ENCODE assay signal across 10 mouse cellular contexts in the genomic region with DNA sequence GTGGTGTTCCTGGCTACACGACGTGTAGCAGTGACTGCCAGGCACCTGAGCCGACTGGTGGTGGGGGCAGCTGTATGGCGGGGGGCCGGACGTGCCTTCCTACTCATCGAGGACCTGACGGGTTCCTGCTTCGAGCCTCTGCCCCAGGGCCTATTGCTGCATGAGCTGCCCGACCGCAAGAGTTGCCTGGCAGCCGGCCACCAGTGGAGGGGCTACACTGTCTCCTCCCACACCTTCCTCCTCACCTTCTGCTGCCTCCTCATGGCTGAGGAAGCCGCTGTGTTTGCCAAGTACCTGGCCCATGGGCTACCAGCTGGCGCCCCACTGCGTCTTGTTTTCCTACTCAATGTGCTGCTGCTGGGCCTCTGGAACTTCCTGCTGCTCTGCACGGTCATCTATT. TPM values are rescaled to one million over a fixed set of nuclear protein-coding genes. Genes with fewer than 3 reads are reported as not detected.
DNase-seq lines count a peak whose midpoint lies in the region; ATAC-seq and TF ChIP-seq lines count a peak whose summit lies in the region.
"Had no signal": no experiment of that assay in that cellular context is flagged by ENCODE, and none has a peak within 500 bp of the region (broad histone marks: within the 10 kb centered on the region; RNA-seq: fewer than 3 reads in every experiment).

No protein-coding gene starts in this region.

- 56% methylated on average over 16 of the region's 16 CpGs for WGBS in heart, embryonic 10.5 days
- WGBS in heart, embryonic 11.5 days (ENCODE audit: insufficient replicate concordance) = 61% methylated on average over 16 of the region's 16 CpGs
- whole genome bisulfite sequencing in lung, embryonic 14.5 days = 61% methylated on average over 16 of the region's 16 CpGs
- whole genome bisulfite sequencing in midbrain, embryonic 16.5 days = 83% methylated on average over 16 of the region's 16 CpGs
- WGBS in hindbrain, embryonic 16.5 days = 77% methylated on average over 16 of the region's 16 CpGs

- no peak for TF ChIP-seq CTCF in ES-Bruce4 (IDR thresholded peaks at IDR 0.05; ENCODE audit: low read depth, low read length)
- TF ChIP-seq CTCF in lung, embryonic 14.5 days (IDR thresholded peaks at IDR 0.05; ENCODE audit: low read depth) = no peak

- peaks cover 19% of the 10 kb centered on the region for H3K36me3 ChIP-seq in heart, embryonic 10.5 days
- H3K36me3 ChIP-seq in ES-Bruce4 (ENCODE audit: control insufficient read depth, insufficient read depth, low read length, poor library complexity, severe bottlenecking) = peaks cover 8% of the 10 kb centered on the region
- H3K36me3 ChIP-seq in heart, embryonic 11.5 days (ENCODE audit: control insufficient read depth, insufficient read depth, low read length) = peaks cover 9% of the 10 kb centered on the region; the same call in 1 of the 2 replicates
- H3K36me3 ChIP-seq in lung, embryonic 14.5 days (ENCODE audit: insufficient read depth) = peaks cover 16% of the 10 kb centered on the region
- H3K36me3 ChIP-seq in midbrain, embryonic 16.5 days (ENCODE audit: control insufficient read depth, insufficient read depth, low read length) = no peaks in the 10 kb centered on the region
- H3K36me3 ChIP-seq in hindbrain, embryonic 16.5 days (ENCODE audit: control insufficient read depth, insufficient read depth, low read length) = peaks cover 6% of the 10 kb centered on the region

- peaks cover 44% of the 10 kb centered on the region for H3K4me1 ChIP-seq in heart, embryonic 10.5 days
- H3K4me1 ChIP-seq in ES-Bruce4 (ENCODE audit: control insufficient read depth, insufficient read depth, low read length) = peaks cover 11% of the 10 kb centered on the region
- peaks cover 25% of the 10 kb centered on the region for H3K4me1 ChIP-seq in heart, embryonic 11.5 days (ENCODE audit: control insufficient read depth, insufficient read depth, low read length)
- 0 out of 2 replicates have a peak, but pooled peaks cover 6% of the 10 kb centered on the region for H3K4me1 ChIP-seq in lung, embryonic 14.5 days (ENCODE audit: insufficient read depth)
- peaks cover 9% of the 10 kb centered on the region for H3K4me1 ChIP-seq in midbrain, embryonic 16.5 days (ENCODE audit: control insufficient read depth, insufficient read depth, low read length)
- peaks cover 5% of the 10 kb centered on the region for H3K4me1 ChIP-seq in hindbrain, embryonic 16.5 days (ENCODE audit: control insufficient read depth, insufficient read depth, low read depth, low read length)

- DNase-seq in heart, embryonic 10.5 days (ENCODE audit: low spot score) = no peak
- DNase-seq in heart, adult 8-10 months (ENCODE audit: low spot score) = no peak
- DNase-seq in lung, embryonic 14.5 days = peak; percentile 18
- no peak for DNase-seq in adrenal gland, adult 8-10 months
- DNase-seq: adrenal gland, postnatal 10 days had no signal

- no peak for ATAC-seq in heart, embryonic 11.5 days (replicated peaks; ENCODE audit: insufficient number of reproducible peaks, low FRiP score, low TSS enrichment)
- ATAC-seq in lung, embryonic 14.5 days (ENCODE audit: insufficient read depth) = no peak
- ATAC-seq in midbrain, embryonic 16.5 days = no peak
- no peak for ATAC-seq in hindbrain, embryonic 16.5 days

- no peaks in the 10 kb centered on the region for H3K27me3 ChIP-seq in heart, embryonic 10.5 days (ENCODE audit: insufficient read depth, poor library complexity, severe bottlenecking)
- no peaks in the 10 kb centered on the region for H3K27me3 ChIP-seq in ES-Bruce4 (ENCODE audit: control insufficient read depth, insufficient read depth, low read length, poor library complexity, severe bottlenecking)
- no peaks in the 10 kb centered on the region for H3K27me3 ChIP-seq in heart, embryonic 11.5 days (ENCODE audit: control insufficient read depth, insufficient read depth, low read length)
- no peaks in the 10 kb centered on the region for H3K27me3 ChIP-seq in lung, embryonic 14.5 days (ENCODE audit: insufficient read depth, low read length)
- H3K27me3 ChIP-seq in midbrain, embryonic 16.5 days (ENCODE audit: control insufficient read depth, insufficient read depth, low read depth, low read length) = no peaks in the 10 kb centered on the region
- no peaks in the 10 kb centered on the region for H3K27me3 ChIP-seq in hindbrain, embryonic 16.5 days (replicated peaks; ENCODE audit: control insufficient read depth, insufficient read depth, low read length)

- peak overlapping the region; percentile 68 for H3K4me2 ChIP-seq in heart, embryonic 11.5 days
- no peak overlapping the region for H3K4me2 ChIP-seq in lung, embryonic 14.5 days
- no peak overlapping the region for H3K4me2 ChIP-seq in midbrain, embryonic 16.5 days (ENCODE audit: low read length)
- H3K4me2 ChIP-seq in hindbrain, embryonic 16.5 days (ENCODE audit: low read length) = no peak overlapping the region

- peak overlapping the region; percentile 93 for H3K27ac ChIP-seq in heart, embryonic 10.5 days
- H3K27ac ChIP-seq in ES-Bruce4 (ENCODE audit: insufficient read depth, low read length) = no peak overlapping the region
- peak overlapping the region; percentile 98 for H3K27ac ChIP-seq in heart, embryonic 11.5 days (ENCODE audit: low read depth, low read length)
- no peak overlapping the region for H3K27ac ChIP-seq in lung, embryonic 14.5 days (ENCODE audit: low read depth)
- H3K27ac ChIP-seq in midbrain, embryonic 16.5 days (ENCODE audit: low read length) = no peak overlapping the region
- no peak overlapping the region for H3K27ac ChIP-seq in hindbrain, embryonic 16.5 days (ENCODE audit: low read depth, low read length)
- H3K27ac ChIP-seq: left cerebral cortex, adult 2 months had no signal

- H3K9ac ChIP-seq in ES-Bruce4 (ENCODE audit: low read depth, poor library complexity, severe bottlenecking) = peak overlapping the region; percentile 46
- peak overlapping the region; percentile 81 for H3K9ac ChIP-seq in heart, embryonic 11.5 days (ENCODE audit: low read depth, low read length)
- H3K9ac ChIP-seq in lung, embryonic 14.5 days = no peak overlapping the region
- H3K9ac ChIP-seq in midbrain, embryonic 16.5 days (ENCODE audit: low read depth, low read length) = no peak overlapping the region
- H3K9ac ChIP-seq in hindbrain, embryonic 16.5 days (ENCODE audit: low read depth, low read length) = no peak overlapping the region

- H3K9me3 ChIP-seq in heart, embryonic 10.5 days = no peaks in the 10 kb centered on the region
- H3K9me3 ChIP-seq in ES-Bruce4 (replicated peaks; ENCODE audit: control insufficient read depth, insufficient read depth, low read length, poor library complexity, severe bottlenecking) = no peaks in the 10 kb centered on the region
- H3K9me3 ChIP-seq in heart, embryonic 11.5 days (replicated peaks; ENCODE audit: control insufficient read depth, low read length) = no peaks in the 10 kb centered on the region
- no peaks in the 10 kb centered on the region for H3K9me3 ChIP-seq in lung, embryonic 14.5 days (ENCODE audit: low read depth, low read length)
- no peaks in the 10 kb centered on the region for H3K9me3 ChIP-seq in midbrain, embryonic 16.5 days (replicated peaks; ENCODE audit: control insufficient read depth, low read length, poor library complexity, severe bottlenecking)
- no peaks in the 10 kb centered on the region for H3K9me3 ChIP-seq in hindbrain, embryonic 16.5 days (ENCODE audit: control insufficient read depth, low read length)

- TF ChIP-seq EP300 in ES-Bruce4 (IDR thresholded peaks at IDR 0.05; ENCODE audit: insufficient read depth, low read depth, low read length) = no peak

- peak overlapping the region; percentile 57 for H3K4me3 ChIP-seq in heart, embryonic 10.5 days
- peak overlapping the region; percentile 35 for H3K4me3 ChIP-seq in ES-Bruce4 (ENCODE audit: low read depth, low read length)
- H3K4me3 ChIP-seq in heart, embryonic 11.5 days (ENCODE audit: low read depth, low read length) = peak overlapping the region; percentile 39
- H3K4me3 ChIP-seq in lung, embryonic 14.5 days (ENCODE audit: low read depth, low read length) = no peak overlapping the region
- no peak overlapping the region for H3K4me3 ChIP-seq in midbrain, embryonic 16.5 days (ENCODE audit: low read depth, low read length)
- no peak overlapping the region for H3K4me3 ChIP-seq in hindbrain, embryonic 16.5 days (ENCODE audit: low read length)
- H3K4me3 ChIP-seq: left cerebral cortex, adult 2 months had no signal

- TF ChIP-seq POLR2A in ES-Bruce4 (IDR thresholded peaks at IDR 0.05; ENCODE audit: insufficient read depth, low read length) = no peak

RNA-seq across cellular contexts. Expression of a gene that starts 1.0 kb away (rescaled TPM):
- 74.6 and 136 TPM in 2 replicates for polyA plus RNA-seq in heart, embryonic 10.5 days (2016; fragmentation: Nextera tagmentation; extraction: Ambion mirVana)
- total RNA-seq in heart, adult 8-10 months (2022) = 100 to 1,000 TPM; 165 to 203 (median 175) TPM
- 1.5 TPM in 1 of 2 replicates, not detected in the other for polyA plus RNA-seq in ES-Bruce4 (2011; ENCODE audit: insufficient read depth, insufficient read length, low read depth, missing spikeins)
- polyA plus RNA-seq in heart, embryonic 11.5 days (2014; fragmentation: Nextera tagmentation; extraction: Ambion mirVana) = 107 and 108 TPM in 2 replicates
- 0.76 and 1.7 TPM in 2 replicates for polyA plus RNA-seq in lung, embryonic 14.5 days (2014; fragmentation: Nextera tagmentation; extraction: Ambion mirVana)
- total RNA-seq in adrenal gland, adult 8-10 months (2022) = under 1 TPM; 0.74 to 0.98 (median 0.85) TPM
- polyA plus RNA-seq in midbrain, embryonic 16.5 days (2015; fragmentation: Nextera tagmentation; extraction: Ambion mirVana) = 0.22 TPM in 1 of 2 replicates, not detected in the other
- polyA plus RNA-seq in hindbrain, embryonic 16.5 days (2015; fragmentation: Nextera tagmentation; extraction: Ambion mirVana) = 0.26 and 1.4 TPM in 2 replicates
- total RNA-seq: left cerebral cortex, adult 2 months had no signal

RNA-seq across cellular contexts. Expression of a gene that starts 1.5 kb away (rescaled TPM):
- 173 and 196 TPM in 2 replicates for polyA plus RNA-seq in heart, embryonic 10.5 days (2016; fragmentation: Nextera tagmentation; extraction: Ambion mirVana)
- total RNA-seq in heart, adult 8-10 months (2022) = 100 to 1,000 TPM; 273 to 297 (median 284) TPM
- polyA plus RNA-seq in ES-Bruce4 (2011; ENCODE audit: insufficient read depth, insufficient read length, low read depth, missing spikeins) = 188 and 199 TPM in 2 replicates
- polyA plus RNA-seq in heart, embryonic 11.5 days (2014; fragmentation: Nextera tagmentation; extraction: Ambion mirVana) = 223 and 235 TPM in 2 replicates
- 139 and 142 TPM in 2 replicates for polyA plus RNA-seq in lung, embryonic 14.5 days (2014; fragmentation: Nextera tagmentation; extraction: Ambion mirVana)
- total RNA-seq in adrenal gland, adult 8-10 months (2022) = 100 to 1,000 TPM; 253 to 384 (median 292) TPM
- 238 and 262 TPM in 2 replicates for polyA plus RNA-seq in midbrain, embryonic 16.5 days (2015; fragmentation: Nextera tagmentation; extraction: Ambion mirVana)
- polyA plus RNA-seq in hindbrain, embryonic 16.5 days (2015; fragmentation: Nextera tagmentation; extraction: Ambion mirVana) = 223 and 230 TPM in 2 replicates

RNA-seq across cellular contexts. Expression of a gene that starts 8.7 kb away (rescaled TPM):
- 17.1 and 22.1 TPM in 2 replicates for polyA plus RNA-seq in heart, embryonic 10.5 days (2016; fragmentation: Nextera tagmentation; extraction: Ambion mirVana)
- total RNA-seq in heart, adult 8-10 months (2022) = 10 to 100 TPM; 65.0 to 75.0 (median 68.2) TPM
- polyA plus RNA-seq in ES-Bruce4 (2011; ENCODE audit: insufficient read depth, insufficient read length, low read depth, missing spikeins) = 5.3 and 6.1 TPM in 2 replicates
- polyA plus RNA-seq in heart, embryonic 11.5 days (2014; fragmentation: Nextera tagmentation; extraction: Ambion mirVana) = 18.7 and 20.0 TPM in 2 replicates
- 2.1 and 2.4 TPM in 2 replicates for polyA plus RNA-seq in lung, embryonic 14.5 days (2014; fragmentation: Nextera tagmentation; extraction: Ambion mirVana)
- total RNA-seq in adrenal gland, adult 8-10 months (2022) = 10 to 100 TPM; 47.3 to 50.6 (median 49.7) TPM
- 31.6 and 46.9 TPM in 2 replicates for polyA plus RNA-seq in midbrain, embryonic 16.5 days (2015; fragmentation: Nextera tagmentation; extraction: Ambion mirVana)
- polyA plus RNA-seq in hindbrain, embryonic 16.5 days (2015; fragmentation: Nextera tagmentation; extraction: Ambion mirVana) = 49.4 and 64.2 TPM in 2 replicates

RNA-seq across cellular contexts. Expression of a gene that starts 14.5 kb away (rescaled TPM):
- polyA plus RNA-seq in heart, embryonic 10.5 days (2016; fragmentation: Nextera tagmentation; extraction: Ambion mirVana) = 188 and 205 TPM in 2 replicates
- total RNA-seq in heart, adult 8-10 months (2022) = 100 to 1,000 TPM in 3 of 4 experiments, 10 to 100 TPM in 1; 92.6 to 112 (median 108) TPM
- 195 and 200 TPM in 2 replicates for polyA plus RNA-seq in ES-Bruce4 (2011; ENCODE audit: insufficient read depth, insufficient read length, low read depth, missing spikeins)
- polyA plus RNA-seq in heart, embryonic 11.5 days (2014; fragmentation: Nextera tagmentation; extraction: Ambion mirVana) = 222 and 223 TPM in 2 replicates
- 228 and 242 TPM in 2 replicates for polyA plus RNA-seq in lung, embryonic 14.5 days (2014; fragmentation: Nextera tagmentation; extraction: Ambion mirVana)
- total RNA-seq in adrenal gland, adult 8-10 months (2022) = 100 to 1,000 TPM; 325 to 423 (median 363) TPM
- polyA plus RNA-seq in midbrain, embryonic 16.5 days (2015; fragmentation: Nextera tagmentation; extraction: Ambion mirVana) = 174 and 183 TPM in 2 replicates
- polyA plus RNA-seq in hindbrain, embryonic 16.5 days (2015; fragmentation: Nextera tagmentation; extraction: Ambion mirVana) = 170 and 173 TPM in 2 replicates

RNA-seq across cellular contexts. Expression of a gene that starts 15.1 kb away (rescaled TPM):
- 14.4 and 21.9 TPM in 2 replicates for polyA plus RNA-seq in heart, embryonic 10.5 days (2016; fragmentation: Nextera tagmentation; extraction: Ambion mirVana)
- total RNA-seq in heart, adult 8-10 months (2022) = 10 to 100 TPM; 23.9 to 29.1 (median 26.9) TPM
- polyA plus RNA-seq in ES-Bruce4 (2011; ENCODE audit: insufficient read depth, insufficient read length, low read depth, missing spikeins) = 31.6 and 39.1 TPM in 2 replicates
- 11.2 and 13.0 TPM in 2 replicates for polyA plus RNA-seq in heart, embryonic 11.5 days (2014; fragmentation: Nextera tagmentation; extraction: Ambion mirVana)
- 14.4 and 16.9 TPM in 2 replicates for polyA plus RNA-seq in lung, embryonic 14.5 days (2014; fragmentation: Nextera tagmentation; extraction: Ambion mirVana)
- 10 to 100 TPM; 33.3 to 52.1 (median 39.2) TPM for total RNA-seq in adrenal gland, adult 8-10 months (2022)
- polyA plus RNA-seq in midbrain, embryonic 16.5 days (2015; fragmentation: Nextera tagmentation; extraction: Ambion mirVana) = 24.6 and 27.2 TPM in 2 replicates
- 18.2 and 20.3 TPM in 2 replicates for polyA plus RNA-seq in hindbrain, embryonic 16.5 days (2015; fragmentation: Nextera tagmentation; extraction: Ambion mirVana)

Comparison
In these comparisons a context has a peak if more than half of its experiments do, and no peak if none do; other contexts are left out.
1. H3K27ac ChIP-seq: peak in heart, embryonic 10.5 days (single experiment) and heart, embryonic 11.5 days (single experiment); none in ES-Bruce4 (single experiment), lung, embryonic 14.5 days (single experiment), midbrain, embryonic 16.5 days (single experiment) and hindbrain, embryonic 16.5 days (single experiment).
2. H3K4me3 ChIP-seq: peak in heart, embryonic 10.5 days (single experiment), ES-Bruce4 (single experiment) and heart, embryonic 11.5 days (single experiment); none in lung, embryonic 14.5 days (single experiment), midbrain, embryonic 16.5 days (single experiment) and hindbrain, embryonic 16.5 days (single experiment).
3. H3K9ac ChIP-seq: peak in ES-Bruce4 (single experiment) and heart, embryonic 11.5 days (single experiment); none in lung, embryonic 14.5 days (single experiment), midbrain, embryonic 16.5 days (single experiment) and hindbrain, embryonic 16.5 days (single experiment).
4. RNA of a gene that starts 1.0 kb away (polyA plus RNA-seq): 107 to 108 TPM in heart, embryonic 11.5 days and 74.6 to 136 TPM in heart, embryonic 10.5 days; 1.5 TPM in ES-Bruce4, 0.76 to 1.7 TPM in lung, embryonic 14.5 days, 0.26 to 1.4 TPM in hindbrain, embryonic 16.5 days and 0.22 TPM in midbrain, embryonic 16.5 days; every median in the first group is over 10 times any median in the second.